In genomic region chr10:76002101-76002521, GRCm38 (mm10) we compare ENCODE assay signal across 13 mouse cellular contexts. TPM values are rescaled to one million over a fixed set of nuclear protein-coding genes. Genes with fewer than 3 reads are reported as not detected.
DNase-seq lines count a peak whose midpoint lies in the region; ATAC-seq and TF ChIP-seq lines count a peak whose summit lies in the region.
"Had no signal": no experiment of that assay in that cellular context is flagged by ENCODE, and none has a peak within 500 bp of the region (broad histone marks: within the 10 kb centered on the region; RNA-seq: fewer than 3 reads in every experiment).

No protein-coding gene starts in this region.

- intact Hi-C loops in gastrocnemius, postnatal 14 days (cut with DNase I; ENCODE audit: low total_unique reads), result no loop called here

- ATAC-seq in forebrain, embryonic 13.5 days, result peak; percentile 51; the same call in 1 of the 2 replicates
- no peak for ATAC-seq in forebrain, embryonic 12.5 days (ENCODE audit: low FRiP score)
- ATAC-seq in hindbrain, embryonic 11.5 days (ENCODE audit: low FRiP score), result no peak
- ATAC-seq: lung, postnatal 0 days had no signal

- no peak overlapping the region for H3K27ac ChIP-seq in forebrain, embryonic 13.5 days
- no peak overlapping the region for H3K27ac ChIP-seq in forebrain, embryonic 12.5 days
- no peak overlapping the region for H3K27ac ChIP-seq in kidney, adult 2 months (ENCODE audit: insufficient read depth, low read depth, low read length)
- H3K27ac ChIP-seq in hindbrain, embryonic 11.5 days (ENCODE audit: low read depth, low read length), result no peak overlapping the region
- H3K27ac ChIP-seq: heart, adult 2 months; kidney, postnatal 0 days had no signal

- H3K27me3 ChIP-seq in forebrain, embryonic 13.5 days, result peaks cover 5% of the 10 kb centered on the region; the same call in 1 of the 2 replicates
- H3K27me3 ChIP-seq in forebrain, embryonic 12.5 days, result peaks cover 15% of the 10 kb centered on the region
- no peaks in the 10 kb centered on the region for H3K27me3 ChIP-seq in kidney, adult 2 months (replicated peaks; ENCODE audit: control insufficient read depth, insufficient read depth, low read length)
- no peaks in the 10 kb centered on the region for H3K27me3 ChIP-seq in hindbrain, embryonic 11.5 days (ENCODE audit: control insufficient read depth, insufficient read depth, low read length)

- no peak overlapping the region for H3K9ac ChIP-seq in forebrain, embryonic 13.5 days
- no peak overlapping the region for H3K9ac ChIP-seq in forebrain, embryonic 12.5 days
- H3K9ac ChIP-seq in hindbrain, embryonic 11.5 days (ENCODE audit: low read depth, low read length), result no peak overlapping the region

- H3K4me2 ChIP-seq in forebrain, embryonic 13.5 days, result no peak overlapping the region
- H3K4me2 ChIP-seq in forebrain, embryonic 12.5 days, result no peak overlapping the region
- no peak overlapping the region for H3K4me2 ChIP-seq in hindbrain, embryonic 11.5 days (replicated peaks; ENCODE audit: low read depth, low read length)

- peaks cover 20% of the 10 kb centered on the region for H3K4me1 ChIP-seq in forebrain, embryonic 13.5 days
- H3K4me1 ChIP-seq in forebrain, embryonic 12.5 days, result peaks cover 18% of the 10 kb centered on the region
- no peaks in the 10 kb centered on the region for H3K4me1 ChIP-seq in kidney, adult 2 months (ENCODE audit: control insufficient read depth, insufficient read depth, low read length)
- H3K4me1 ChIP-seq in hindbrain, embryonic 11.5 days (replicated peaks; ENCODE audit: control insufficient read depth, insufficient read depth, low read length), result no peaks in the 10 kb centered on the region

- TF ChIP-seq CTCF in kidney, adult 2 months (conservative IDR thresholded peaks at IDR 0.05; ENCODE audit: insufficient read depth, insufficient read length, low read depth, low read length), result no peak

- 25% methylated on average over 3 of the region's 3 CpGs for WGBS in forebrain, embryonic 13.5 days
- 33% methylated on average over 3 of the region's 3 CpGs for WGBS in forebrain, embryonic 12.5 days
- WGBS in kidney, adult 2 months, result 19% methylated on average over 3 of the region's 3 CpGs
- WGBS in hindbrain, embryonic 11.5 days, result 37% methylated on average over 3 of the region's 3 CpGs

- H3K4me3 ChIP-seq in forebrain, embryonic 13.5 days, result no peak overlapping the region
- no peak overlapping the region for H3K4me3 ChIP-seq in forebrain, embryonic 12.5 days (replicated peaks)
- no peak overlapping the region for H3K4me3 ChIP-seq in kidney, adult 2 months (ENCODE audit: insufficient read depth, low read depth, low read length)
- no peak overlapping the region for H3K4me3 ChIP-seq in hindbrain, embryonic 11.5 days (ENCODE audit: low read depth, low read length)
- H3K4me3 ChIP-seq: heart, adult 2 months had no signal

- peak; percentile 39 for DNase-seq in ZHBTc4 (ENCODE audit: low read depth, low spot score)
- DNase-seq in cerebellum, adult 8-10 months, result peak; percentile 79
- peak; percentile 54 for DNase-seq in gastrocnemius, postnatal 14 days
- DNase-seq in kidney, adult 2 months, result no peak
- DNase-seq in hindbrain, embryonic 11.5 days (ENCODE audit: low spot score), result no peak
- no peak for DNase-seq in neural tube, embryonic 10.5 days (ENCODE audit: extremely low spot score, low spot score)

- H3K36me3 ChIP-seq in forebrain, embryonic 13.5 days (ENCODE audit: poor library complexity, severe bottlenecking), result no peaks in the 10 kb centered on the region
- H3K36me3 ChIP-seq in forebrain, embryonic 12.5 days (replicated peaks), result no peaks in the 10 kb centered on the region
- no peaks in the 10 kb centered on the region for H3K36me3 ChIP-seq in kidney, adult 2 months (ENCODE audit: control insufficient read depth, insufficient read depth, low read length)
- no peaks in the 10 kb centered on the region for H3K36me3 ChIP-seq in hindbrain, embryonic 11.5 days (ENCODE audit: control insufficient read depth, insufficient read depth, low read length)

- TF ChIP-seq POLR2A in kidney, adult 2 months (IDR thresholded peaks at IDR 0.05; ENCODE audit: low read depth, low read length), result no peak

- no peaks in the 10 kb centered on the region for H3K9me3 ChIP-seq in forebrain, embryonic 13.5 days (replicated peaks)
- H3K9me3 ChIP-seq in forebrain, embryonic 12.5 days, result no peaks in the 10 kb centered on the region
- no peaks in the 10 kb centered on the region for H3K9me3 ChIP-seq in hindbrain, embryonic 11.5 days (ENCODE audit: control insufficient read depth, low read length)

RNA-seq across cellular contexts. Expression of gene Zfp280b, which starts 30.3 kb away (rescaled TPM):
- polyA plus RNA-seq in forebrain, embryonic 13.5 days (2015; fragmentation: Nextera tagmentation; extraction: Ambion mirVana), result 15.7 and 16.1 TPM in 2 replicates
- 26.1 and 26.7 TPM in 2 replicates for polyA plus RNA-seq in forebrain, embryonic 12.5 days (2016; fragmentation: Nextera tagmentation; extraction: Ambion mirVana)
- total RNA-seq in gastrocnemius, postnatal 14 days (2021), result 1 to 10 TPM; 7.5 TPM
- polyA plus RNA-seq in kidney, adult 2 months (2012; rRNA removed), result 4.2 and 4.3 TPM in 2 replicates
- 27.0 and 28.3 TPM in 2 replicates for polyA plus RNA-seq in hindbrain, embryonic 11.5 days (2014; fragmentation: Nextera tagmentation; extraction: Ambion mirVana)

RNA-seq across cellular contexts. Expression of gene Gm5134, which starts 47.8 kb away (rescaled TPM):
- polyA plus RNA-seq in forebrain, embryonic 13.5 days (2015; fragmentation: Nextera tagmentation; extraction: Ambion mirVana), result 0.09 TPM in 1 of 2 replicates, not detected in the other
- not detected in 2 replicates for polyA plus RNA-seq in forebrain, embryonic 12.5 days (2016; fragmentation: Nextera tagmentation; extraction: Ambion mirVana)
- total RNA-seq in gastrocnemius, postnatal 14 days (2021), result not detected
- polyA plus RNA-seq in kidney, adult 2 months (2012; rRNA removed), result 0.03 TPM in 1 of 2 replicates, not detected in the other
- polyA plus RNA-seq in hindbrain, embryonic 11.5 days (2014; fragmentation: Nextera tagmentation; extraction: Ambion mirVana), result 0.22 TPM in 1 of 2 replicates, not detected in the other
- total RNA-seq: heart, adult 2 months had no signal
- polyA plus RNA-seq: heart, adult 2 months; limb, embryonic 11.5 days; lung, postnatal 0 days had no signal

RNA-seq across cellular contexts. Expression of gene Vpreb3, which starts 59.3 kb away (rescaled TPM):
- not detected in 2 replicates for polyA plus RNA-seq in forebrain, embryonic 13.5 days (2015; fragmentation: Nextera tagmentation; extraction: Ambion mirVana)
- not detected in 2 replicates for polyA plus RNA-seq in forebrain, embryonic 12.5 days (2016; fragmentation: Nextera tagmentation; extraction: Ambion mirVana)
- total RNA-seq in gastrocnemius, postnatal 14 days (2021), result not detected
- 1.2 and 3.8 TPM in 2 replicates for polyA plus RNA-seq in kidney, adult 2 months (2012; rRNA removed)
- polyA plus RNA-seq in hindbrain, embryonic 11.5 days (2014; fragmentation: Nextera tagmentation; extraction: Ambion mirVana), result 0.43 TPM in 1 of 2 replicates, not detected in the other
- total RNA-seq: heart, adult 2 months; hematopoietic stem cell, adult 5-6 weeks had no signal

Comparison
In these comparisons a context has a peak if more than half of its experiments do, and no peak if none do; other contexts are left out.
1. DNase-seq: peak in ZHBTc4 (single experiment), cerebellum, adult 8-10 months (single experiment) and gastrocnemius, postnatal 14 days (single experiment); none in kidney, adult 2 months (single experiment), hindbrain, embryonic 11.5 days (single experiment) and neural tube, embryonic 10.5 days (single experiment).